Mouse (Mus musculus): ENCODE data around the gene Dnajb12.

- TF ChIP-seq CTCF (IDR thresholded peaks at IDR 0.05; ENCODE audit: borderline replicate concordance, control insufficient read depth, extremely low read depth, insufficient read depth, low read length, poor library complexity) (no peak), POLR2A (IDR thresholded peaks at IDR 0.05; ENCODE audit: control insufficient read depth, extremely low read depth, insufficient read depth, low read length, poor library complexity) (no peak)
Observed at GRCm38 (mm10) chr10:59864232-59864875, 15.0 kb upstream of the Dnajb12 start.
